ENCODE assay signal across 8 mouse cellular contexts in the genomic region with DNA sequence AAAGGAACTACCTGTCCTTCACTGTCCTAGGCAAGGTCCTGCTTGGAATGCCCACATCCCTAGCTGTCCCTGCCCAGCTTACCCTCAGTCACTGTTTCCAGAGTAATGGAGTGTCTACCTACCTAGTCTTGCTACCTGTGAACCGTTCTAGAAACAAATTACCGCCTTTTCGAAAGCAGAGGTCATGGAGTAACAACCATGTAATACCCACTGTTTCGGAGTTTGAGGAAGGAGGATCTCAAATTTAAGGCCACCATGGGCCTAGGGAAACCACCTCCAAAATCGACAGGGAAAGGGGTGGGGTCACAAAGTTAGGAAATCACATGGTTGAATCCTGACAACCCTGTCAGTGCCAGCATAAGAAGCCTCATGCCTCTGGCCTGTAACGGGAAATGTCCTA. TPM values are rescaled to one million over a fixed set of nuclear protein-coding genes. Genes with fewer than 3 reads are reported as not detected.
DNase-seq lines count a peak whose midpoint lies in the region; ATAC-seq and TF ChIP-seq lines count a peak whose summit lies in the region.

No protein-coding gene starts in this region.

- peak overlapping the region; percentile 38; the same call in 1 of the 2 replicates for H3K9ac ChIP-seq in ES-E14 (ENCODE audit: insufficient read depth, low read depth, low read length, poor library complexity, severe bottlenecking)
- H3K9ac ChIP-seq in heart, postnatal 0 days (replicated peaks; ENCODE audit: low read depth, low read length), result 0 out of 2 replicates have a peak overlapping the region, but pooled peaks have one; percentile 66
- H3K9ac ChIP-seq in liver, embryonic 16.5 days (ENCODE audit: low read depth, low read length), result peak overlapping the region; percentile 84

- TF ChIP-seq EP300 in heart, postnatal 0 days (IDR thresholded peaks at IDR 0.05; ENCODE audit: low read depth), result no peak

- peaks cover 32% of the 10 kb centered on the region for H3K4me1 ChIP-seq in heart, embryonic 10.5 days
- H3K4me1 ChIP-seq in ES-E14 (ENCODE audit: control insufficient read depth in 2 of 2, insufficient read depth in 2 of 2, low read length in 2 of 2, poor library complexity in 1 of 2), result peaks cover 1 to 3% of the 10 kb centered on the region in 2 experiments; a peak in 2 of 4 replicates
- peaks cover 13% of the 10 kb centered on the region for H3K4me1 ChIP-seq in heart, postnatal 0 days (ENCODE audit: control insufficient read depth, insufficient read depth)
- H3K4me1 ChIP-seq in liver, embryonic 16.5 days (ENCODE audit: control insufficient read depth, low read depth, low read length), result peaks cover 26% of the 10 kb centered on the region

- WGBS in heart, embryonic 10.5 days, result 37% methylated on average over 6 of the region's 6 CpGs
- 43% methylated on average over 6 of the region's 6 CpGs for WGBS in heart, postnatal 0 days
- WGBS in liver, embryonic 16.5 days (ENCODE audit: insufficient replicate concordance), result 45% methylated on average over 6 of the region's 6 CpGs

- H3K27me3 ChIP-seq in heart, embryonic 10.5 days (ENCODE audit: insufficient read depth, poor library complexity, severe bottlenecking), result no peaks in the 10 kb centered on the region
- H3K27me3 ChIP-seq in heart, postnatal 0 days (ENCODE audit: control insufficient read depth, insufficient read depth, low read length), result no peaks in the 10 kb centered on the region
- H3K27me3 ChIP-seq in liver, embryonic 16.5 days (ENCODE audit: control insufficient read depth, insufficient read depth, low read depth, low read length), result no peaks in the 10 kb centered on the region

- DNase-seq in heart, embryonic 10.5 days (ENCODE audit: low spot score), result no peak
- no peak for DNase-seq in heart, postnatal 36 days
- no peak for DNase-seq in ES-E14 (ENCODE audit: low read depth, low spot score)
- DNase-seq in heart, postnatal 0 days (ENCODE audit: low spot score), result no peak
- no peak for DNase-seq in adrenal gland, adult 2 months
- no peak for DNase-seq in left cerebral cortex, postnatal 36 days (ENCODE audit: low spot score in 2 of 2)

- H3K27ac ChIP-seq in heart, embryonic 10.5 days, result peak overlapping the region; percentile 93
- no peak overlapping the region for H3K27ac ChIP-seq in ES-E14 (ENCODE audit: insufficient read depth, low read depth, low read length, poor library complexity, severe bottlenecking)
- H3K27ac ChIP-seq in heart, postnatal 0 days (ENCODE audit: low read depth), result no peak overlapping the region
- H3K27ac ChIP-seq in liver, embryonic 16.5 days (ENCODE audit: low read length), result peak overlapping the region; percentile 74

- TF ChIP-seq CTCF in heart, postnatal 0 days (IDR thresholded peaks at IDR 0.05; ENCODE audit: low read depth), result no peak

- no peak for ATAC-seq in heart, postnatal 0 days (ENCODE audit: insufficient read depth, low read depth)
- ATAC-seq in liver, embryonic 16.5 days (ENCODE audit: low read depth), result no peak
- ATAC-seq in cerebellum, adult (ENCODE audit: insufficient number of reproducible peaks, low FRiP score, low TSS enrichment), result no peak

- intact Hi-C loops in heart, postnatal 36 days (cut with DNase I), result no loop called here
- intact Hi-C loops in left cerebral cortex, postnatal 36 days (cut with DNase I), result no loop called here

- no peaks in the 10 kb centered on the region for H3K9me3 ChIP-seq in heart, embryonic 10.5 days
- H3K9me3 ChIP-seq in ES-E14 (ENCODE audit: control insufficient read depth, insufficient read depth, low read depth, low read length), result no peaks in the 10 kb centered on the region
- no peaks in the 10 kb centered on the region for H3K9me3 ChIP-seq in heart, postnatal 0 days (replicated peaks; ENCODE audit: control insufficient read depth, low read length)
- H3K9me3 ChIP-seq in liver, embryonic 16.5 days (replicated peaks; ENCODE audit: control insufficient read depth, low read length), result no peaks in the 10 kb centered on the region

- H3K4me3 ChIP-seq in heart, embryonic 10.5 days, result peak overlapping the region; percentile 82
- peak overlapping the region; percentile 34 to 68; a peak in 3 of 4 replicates for H3K4me3 ChIP-seq in ES-E14 (ENCODE audit: insufficient read depth in 1 of 2, low read depth in 1 of 2, low read length in 2 of 2, poor library complexity in 1 of 2, severe bottlenecking in 1 of 2)
- H3K4me3 ChIP-seq in heart, postnatal 0 days (ENCODE audit: low read depth, low read length), result peak overlapping the region; percentile 68
- H3K4me3 ChIP-seq in liver, embryonic 16.5 days (ENCODE audit: low read depth, low read length), result peak overlapping the region; percentile 78

- peaks cover 50% of the 10 kb centered on the region for H3K36me3 ChIP-seq in heart, embryonic 10.5 days
- H3K36me3 ChIP-seq in ES-E14 (ENCODE audit: control insufficient read depth, insufficient read depth, low read length, poor library complexity, severe bottlenecking), result peaks cover 23% of the 10 kb centered on the region
- peaks cover 42% of the 10 kb centered on the region for H3K36me3 ChIP-seq in heart, postnatal 0 days (replicated peaks; ENCODE audit: control insufficient read depth, insufficient read depth, low read length)
- H3K36me3 ChIP-seq in liver, embryonic 16.5 days (ENCODE audit: control insufficient read depth, insufficient read depth), result peaks cover 36% of the 10 kb centered on the region

- H3K4me2 ChIP-seq in heart, postnatal 0 days (ENCODE audit: low read depth, low read length), result peak overlapping the region; percentile 97
- peak overlapping the region; percentile 99 for H3K4me2 ChIP-seq in liver, embryonic 16.5 days (ENCODE audit: low read depth, low read length)

- in situ Hi-C loops in ES-E14 (cut with MboI; ENCODE audit: low sequenced_read_pairs in 2 of 2, unreplicated experiment in 2 of 2), result no loop called here

TF ChIP-seq in ES-E14, 5 proteins besides CTCF, POLR2A, EP300 and RAD21:
- no peak for TF ChIP-seq ZNF384 (IDR thresholded peaks at IDR 0.05; ENCODE audit: low read depth, low read length)
- no peak for TF ChIP-seq CHD2 (IDR thresholded peaks at IDR 0.05; ENCODE audit: low read depth, low read length)
- TF ChIP-seq ZC3H11A (IDR thresholded peaks at IDR 0.05; ENCODE audit: borderline replicate concordance, low read depth, low read length), result no peak
- no peak for TF ChIP-seq MAFK (IDR thresholded peaks at IDR 0.05; ENCODE audit: insufficient read depth, low read depth, low read length)
- no peak for TF ChIP-seq HCFC1 (IDR thresholded peaks at IDR 0.05; ENCODE audit: borderline replicate concordance, insufficient read depth, low read length)

RNA-seq across cellular contexts. Expression of a gene that starts 0.7 kb away (rescaled TPM):
- polyA plus RNA-seq in heart, embryonic 10.5 days (2016; fragmentation: Nextera tagmentation; extraction: Ambion mirVana), result 14.6 and 16.5 TPM in 2 replicates
- 1 to 10 TPM; 3.9 to 5.0 TPM for total RNA-seq in heart, postnatal 36 days (2021)
- 20.2 and 28.5 TPM in 2 replicates for total RNA-seq in ES-E14 (2012; rRNA removed)
- 7.3 and 9.4 TPM in 2 replicates for total RNA-seq in heart, postnatal 0 days (2014; rRNA removed; ENCODE audit: low replicate concordance)
- 7.7 and 8.6 TPM in 2 replicates for polyA plus RNA-seq in heart, postnatal 0 days (2015; fragmentation: Nextera tagmentation; extraction: Ambion mirVana)
- 10.8 and 11.3 TPM in 2 replicates for polyA plus RNA-seq in liver, embryonic 16.5 days (2015; fragmentation: Nextera tagmentation; extraction: Ambion mirVana)
- 10 to 100 TPM in 1 of 2 experiments, 1 to 10 TPM in 1; 8.9 to 17.3 TPM for total RNA-seq in adrenal gland, adult 2 months (2021)
- 20.3 and 26.3 TPM in 2 replicates for polyA plus RNA-seq in adrenal gland, adult 2 months (2012; rRNA removed)
- 1 to 10 TPM; 7.2 to 8.0 TPM for total RNA-seq in left cerebral cortex, postnatal 36 days (2021)

RNA-seq across cellular contexts. Expression of a gene that starts 6.3 kb away (rescaled TPM):
- 72.0 and 81.4 TPM in 2 replicates for polyA plus RNA-seq in heart, embryonic 10.5 days (2016; fragmentation: Nextera tagmentation; extraction: Ambion mirVana)
- 10 to 100 TPM; 63.5 to 64.3 TPM for total RNA-seq in heart, postnatal 36 days (2021)
- 26.7 and 31.9 TPM in 2 replicates for total RNA-seq in ES-E14 (2012; rRNA removed)
- total RNA-seq in heart, postnatal 0 days (2014; rRNA removed; ENCODE audit: low replicate concordance), result 77.9 and 111 TPM in 2 replicates
- 91.3 and 95.0 TPM in 2 replicates for polyA plus RNA-seq in heart, postnatal 0 days (2015; fragmentation: Nextera tagmentation; extraction: Ambion mirVana)
- polyA plus RNA-seq in liver, embryonic 16.5 days (2015; fragmentation: Nextera tagmentation; extraction: Ambion mirVana), result 24.5 and 25.1 TPM in 2 replicates
- 10 to 100 TPM; 85.6 to 88.9 TPM for total RNA-seq in adrenal gland, adult 2 months (2021)
- 144 and 179 TPM in 2 replicates for polyA plus RNA-seq in adrenal gland, adult 2 months (2012; rRNA removed)
- total RNA-seq in left cerebral cortex, postnatal 36 days (2021), result 100 to 1,000 TPM in 1 of 2 experiments, 10 to 100 TPM in 1; 89.5 to 103 TPM

RNA-seq across cellular contexts. Expression of a gene that starts 48.8 kb away (rescaled TPM):
- 30.7 and 35.6 TPM in 2 replicates for polyA plus RNA-seq in heart, embryonic 10.5 days (2016; fragmentation: Nextera tagmentation; extraction: Ambion mirVana)
- 10 to 100 TPM; 26.2 to 28.4 TPM for total RNA-seq in heart, postnatal 36 days (2021)
- total RNA-seq in ES-E14 (2012; rRNA removed), result 29.6 and 33.5 TPM in 2 replicates
- 33.5 and 40.8 TPM in 2 replicates for total RNA-seq in heart, postnatal 0 days (2014; rRNA removed; ENCODE audit: low replicate concordance)
- 19.7 TPM in 2 replicates for polyA plus RNA-seq in heart, postnatal 0 days (2015; fragmentation: Nextera tagmentation; extraction: Ambion mirVana)
- polyA plus RNA-seq in liver, embryonic 16.5 days (2015; fragmentation: Nextera tagmentation; extraction: Ambion mirVana), result 12.4 and 12.7 TPM in 2 replicates
- 10 to 100 TPM; 30.1 to 35.0 TPM for total RNA-seq in adrenal gland, adult 2 months (2021)
- polyA plus RNA-seq in adrenal gland, adult 2 months (2012; rRNA removed), result 42.0 and 49.7 TPM in 2 replicates
- 10 to 100 TPM; 18.9 to 19.1 TPM for total RNA-seq in left cerebral cortex, postnatal 36 days (2021)

RNA-seq across cellular contexts. Expression of a gene that starts 48.8 kb away (rescaled TPM):
- polyA plus RNA-seq in heart, embryonic 10.5 days (2016; fragmentation: Nextera tagmentation; extraction: Ambion mirVana), result 13.2 and 20.0 TPM in 2 replicates
- 10 to 100 TPM; 23.2 to 31.5 TPM for total RNA-seq in heart, postnatal 36 days (2021)
- 38.4 and 42.0 TPM in 2 replicates for total RNA-seq in ES-E14 (2012; rRNA removed)
- total RNA-seq in heart, postnatal 0 days (2014; rRNA removed; ENCODE audit: low replicate concordance), result 19.2 and 25.1 TPM in 2 replicates
- 5.6 and 7.3 TPM in 2 replicates for polyA plus RNA-seq in heart, postnatal 0 days (2015; fragmentation: Nextera tagmentation; extraction: Ambion mirVana)
- polyA plus RNA-seq in liver, embryonic 16.5 days (2015; fragmentation: Nextera tagmentation; extraction: Ambion mirVana), result 5.3 and 5.7 TPM in 2 replicates
- 10 to 100 TPM; 47.1 to 53.2 TPM for total RNA-seq in adrenal gland, adult 2 months (2021)
- 69.1 and 70.3 TPM in 2 replicates for polyA plus RNA-seq in adrenal gland, adult 2 months (2012; rRNA removed)
- total RNA-seq in left cerebral cortex, postnatal 36 days (2021), result 10 to 100 TPM; 51.7 to 63.6 TPM

Comparison
In these comparisons a context has a peak if more than half of its experiments do, and no peak if none do; other contexts are left out.
1. H3K27ac ChIP-seq: peak in heart, embryonic 10.5 days (single experiment) and liver, embryonic 16.5 days (single experiment); none in ES-E14 (single experiment) and heart, postnatal 0 days (single experiment).
2. Peak in every context shown above with its lines, with median percentiles within 50 percentile points of each other: H3K4me3 ChIP-seq and H3K9ac ChIP-seq.